Mouse (Mus musculus) splenic B cell, adult 2 months (primary cell): Measurements from ENCODE around the gene Rffl.
"Not testable (repeated sequence)": the region's sequence is repeated elsewhere in the genome, so short reads cannot be mapped to it uniquely, and the experiment has no call there.

Experiments used
- DNase-seq: peaks from one replicate; pipeline ENCODE4 v3.0.0-alpha.2; 2011; ENCODE audit warnings: low read depth, low spot score
- H3K27me3 ChIP-seq: 2 replicates; pipeline ENCODE4 v1.6.1; 2012; ENCODE audit warnings: mild to moderate bottlenecking, low read length, moderate library complexity, mixed read lengths; ENCODE audit not compliant: control insufficient read depth, poor library complexity, insufficient read depth, severe bottlenecking
- H3K36me3 ChIP-seq: 2 replicates; pipeline ENCODE4 v1.6.1; 2012; ENCODE audit warnings: mild to moderate bottlenecking, low read length, moderate library complexity, mixed read lengths; ENCODE audit not compliant: control insufficient read depth, poor library complexity, insufficient read depth, severe bottlenecking

The Rffl gene

DNA sequence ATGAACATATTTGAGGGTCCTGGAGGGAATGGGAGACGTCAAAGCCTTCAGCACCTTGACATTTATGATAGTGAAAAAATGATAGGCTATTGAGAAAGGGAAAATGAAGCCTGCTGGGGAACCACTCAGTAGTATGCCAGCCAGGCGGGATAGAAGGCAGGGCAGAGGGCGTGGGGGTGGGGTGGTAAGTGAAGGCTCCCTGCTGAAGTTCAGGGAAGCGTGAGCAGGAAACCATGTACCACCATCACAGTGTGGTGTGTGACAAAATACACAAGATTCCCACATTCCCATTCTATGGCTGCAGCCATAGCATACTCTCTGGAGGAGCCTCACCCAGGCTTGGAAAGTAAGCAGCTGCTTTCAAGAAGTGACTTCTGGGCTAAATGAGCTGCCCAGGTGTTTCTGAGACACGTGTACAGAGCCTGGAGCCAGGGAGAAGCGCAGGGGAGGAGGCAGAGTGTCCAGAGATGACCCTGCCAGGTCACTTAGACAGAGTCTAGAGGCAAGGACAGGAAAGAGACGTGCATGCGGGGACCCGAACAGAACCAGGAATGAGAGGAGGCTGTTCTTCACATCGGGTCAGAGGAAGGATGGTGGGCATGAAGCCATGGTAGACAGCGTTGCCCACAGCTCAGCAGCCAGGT lies 26.1 kb downstream of the Rffl start:
- H3K27me3 ChIP-seq = no peaks in the 10 kb centered on the region
- DNase-seq = no peak
- no peaks in the 10 kb centered on the region for H3K36me3 ChIP-seq

DNA sequence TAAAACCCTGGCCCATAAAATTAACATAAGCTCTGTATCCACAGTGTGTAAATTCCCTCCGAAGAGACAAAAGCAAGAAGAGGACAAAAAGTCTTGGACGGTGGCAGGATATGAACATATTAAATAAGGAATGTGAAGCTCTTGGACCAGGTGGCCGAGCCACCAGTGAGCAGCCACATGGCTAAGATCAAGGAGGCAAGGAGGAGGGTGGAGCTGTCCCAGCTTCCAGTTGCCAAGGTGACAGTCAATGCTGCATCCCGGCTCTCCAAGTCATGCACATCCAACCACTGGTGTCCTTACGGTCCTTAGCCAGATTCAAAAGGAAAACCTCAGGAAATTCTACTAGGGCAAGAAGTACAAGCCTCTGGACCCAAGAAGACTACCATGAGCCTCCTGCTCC lies 32.5 kb downstream of the Rffl start:
- no peak for DNase-seq
- no peaks in the 10 kb centered on the region for H3K27me3 ChIP-seq
- H3K36me3 ChIP-seq = no peaks in the 10 kb centered on the region

DNA sequence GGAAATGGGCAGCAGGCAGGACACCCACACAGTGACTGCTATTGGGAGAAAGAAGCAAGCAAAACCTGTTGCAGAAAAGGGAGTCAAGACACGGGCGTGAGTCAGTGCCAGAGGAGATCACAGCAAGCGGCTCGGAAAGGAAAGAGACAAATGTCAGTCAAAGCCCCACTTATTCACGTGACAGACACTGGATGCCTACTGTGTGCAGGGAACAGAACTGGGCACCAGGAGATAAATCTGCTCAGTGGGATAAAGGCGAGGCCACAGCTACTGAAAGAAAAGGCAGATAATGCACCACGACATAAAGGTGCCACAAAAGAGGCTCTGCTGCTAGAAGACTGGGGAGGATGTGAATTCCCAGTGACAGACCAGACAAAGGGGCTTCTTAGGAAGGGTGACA lies 33.2 kb downstream of the Rffl start:
- no peak for DNase-seq
- Histone ChIP-seq H3K27me3 (no peaks in the 10 kb centered on the region), H3K36me3 (no peaks in the 10 kb centered on the region)

DNA sequence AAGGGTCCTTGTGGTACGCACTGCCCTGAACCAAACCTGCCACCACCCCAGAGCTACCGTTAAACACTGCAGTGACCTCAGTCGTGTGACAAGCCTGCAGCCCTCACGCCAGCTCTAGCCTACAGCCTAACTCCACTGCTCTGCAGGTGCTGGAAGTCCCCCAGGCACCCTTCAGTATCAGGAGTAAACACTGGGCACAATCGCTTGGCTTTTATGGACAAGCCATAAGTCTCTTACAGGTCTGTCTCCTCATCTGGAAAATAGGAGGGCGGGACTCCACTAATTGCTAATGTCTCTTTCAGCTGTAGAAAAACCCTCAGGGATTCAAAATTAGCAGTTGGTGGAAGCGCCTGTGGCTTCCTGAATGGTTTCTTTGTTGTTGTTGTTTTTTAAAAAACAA lies 33.8 kb downstream of the Rffl start:
- no peak for DNase-seq
- Histone ChIP-seq H3K36me3 (no peaks in the 10 kb centered on the region), H3K27me3 (no peaks in the 10 kb centered on the region)

DNA sequence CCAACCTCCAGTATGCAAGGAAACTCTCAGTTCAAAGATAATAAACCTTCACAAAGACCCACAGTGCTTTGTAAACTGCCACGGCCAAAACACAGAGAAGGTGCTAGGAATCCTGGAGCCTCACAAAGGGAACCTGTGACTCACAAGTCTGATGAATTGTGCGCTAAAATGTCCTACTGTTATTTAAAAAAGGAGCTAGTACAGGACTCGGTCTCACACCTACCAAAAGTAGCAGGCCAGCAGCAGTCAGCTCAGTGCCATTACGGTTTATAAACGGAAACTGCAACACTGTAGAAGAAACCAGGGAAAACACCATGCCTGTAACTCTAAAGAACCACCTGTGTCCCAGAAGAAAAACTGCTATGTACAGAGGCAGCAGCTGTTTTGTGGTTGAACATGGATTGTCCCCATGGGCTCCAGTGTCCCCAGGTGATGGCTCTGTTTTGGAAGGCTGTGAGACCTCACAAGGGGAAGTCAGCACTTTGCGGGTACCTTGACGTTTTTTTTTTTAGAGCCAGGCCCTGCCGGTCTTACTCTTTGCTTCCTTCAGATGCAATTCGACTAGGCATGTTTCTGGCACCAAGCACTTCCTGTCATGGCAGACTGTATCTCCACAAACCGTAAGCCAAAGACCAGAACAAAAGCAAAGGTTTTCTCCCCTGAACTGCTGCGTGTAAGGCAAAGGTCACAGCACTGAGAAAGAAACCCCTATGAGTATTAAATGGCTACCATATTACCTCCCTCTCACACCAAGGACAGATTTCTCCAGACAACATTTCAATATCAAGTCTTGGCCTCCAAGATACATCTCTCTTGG lies 35.2 kb downstream of the Rffl start:
- Histone ChIP-seq H3K27me3 (no peaks in the 10 kb centered on the region), H3K36me3 (0 out of 2 replicates have a peak, but pooled peaks cover 2% of the 10 kb centered on the region)
- peak; percentile 5 for DNase-seq

DNA sequence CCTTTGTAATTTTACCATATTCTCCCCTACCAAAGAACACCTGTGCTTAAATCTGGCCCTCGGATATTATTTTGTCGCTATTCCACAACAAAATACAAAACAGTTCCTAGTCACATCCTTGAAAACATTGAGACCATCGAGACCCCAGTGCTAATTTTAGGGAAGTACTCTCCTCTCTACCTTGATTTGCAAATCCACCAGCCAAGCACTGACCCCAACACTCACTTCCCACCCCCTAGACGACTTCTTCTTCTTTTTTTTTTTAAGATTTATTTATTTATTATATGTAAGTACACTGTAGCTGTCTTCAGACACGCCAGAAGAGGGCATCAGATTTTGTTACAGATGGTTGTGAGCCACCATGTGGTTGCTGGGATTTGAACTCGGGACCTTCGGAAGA lies 36.7 kb downstream of the Rffl start:
- H3K36me3 ChIP-seq, DNase-seq: not testable (repeated sequence)

DNA sequence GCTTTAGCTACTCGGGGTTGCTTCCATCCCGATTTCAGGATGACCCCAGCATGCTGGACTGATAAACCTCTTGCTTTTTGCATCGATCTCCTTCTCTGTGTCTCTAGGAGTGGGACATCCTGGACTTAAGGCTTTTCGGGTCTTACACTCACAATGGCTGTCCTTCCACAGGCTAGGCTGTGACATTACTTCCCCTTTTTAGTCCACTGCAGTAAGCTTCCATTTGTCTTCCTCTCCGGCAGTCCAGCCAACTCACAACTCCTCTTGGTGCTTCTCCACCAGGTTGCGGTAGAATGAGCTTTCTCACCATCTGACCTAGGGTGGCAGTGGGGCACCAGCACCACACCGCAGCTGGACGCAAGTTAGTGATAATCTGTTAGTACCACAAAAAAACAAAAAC lies 37.1 kb downstream of the Rffl start:
- peak; percentile 6 for DNase-seq
- Histone ChIP-seq H3K36me3 (0 out of 2 replicates have a peak, but pooled peaks cover 4% of the 10 kb centered on the region), H3K27me3 (no peaks in the 10 kb centered on the region)

More for the DNA sequence above, 36.7 kb downstream of the Rffl start:
- H3K27me3 ChIP-seq = not testable (repeated sequence)

DNA sequence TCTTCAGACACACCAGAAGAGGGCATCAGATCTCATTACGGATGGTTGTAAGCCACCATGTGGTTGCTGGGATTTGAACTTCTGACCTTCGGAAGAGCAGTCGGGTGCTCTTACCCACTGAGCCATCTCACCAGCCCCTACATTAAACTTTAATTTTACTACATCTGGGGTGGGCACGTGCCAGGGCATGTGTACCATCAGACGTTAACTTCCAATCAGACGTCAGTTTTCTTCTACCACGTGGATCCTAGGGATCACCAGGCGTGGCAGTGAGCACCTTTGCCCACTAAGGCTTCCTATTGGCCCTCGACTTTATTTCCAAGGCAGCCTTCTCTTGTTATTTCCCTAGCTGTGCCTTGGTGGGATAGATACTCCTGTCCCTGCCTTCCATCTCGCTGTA lies 38.6 kb downstream of the Rffl start:
- not testable (repeated sequence) for H3K27me3 ChIP-seq, H3K36me3 ChIP-seq, DNase-seq

DNA sequence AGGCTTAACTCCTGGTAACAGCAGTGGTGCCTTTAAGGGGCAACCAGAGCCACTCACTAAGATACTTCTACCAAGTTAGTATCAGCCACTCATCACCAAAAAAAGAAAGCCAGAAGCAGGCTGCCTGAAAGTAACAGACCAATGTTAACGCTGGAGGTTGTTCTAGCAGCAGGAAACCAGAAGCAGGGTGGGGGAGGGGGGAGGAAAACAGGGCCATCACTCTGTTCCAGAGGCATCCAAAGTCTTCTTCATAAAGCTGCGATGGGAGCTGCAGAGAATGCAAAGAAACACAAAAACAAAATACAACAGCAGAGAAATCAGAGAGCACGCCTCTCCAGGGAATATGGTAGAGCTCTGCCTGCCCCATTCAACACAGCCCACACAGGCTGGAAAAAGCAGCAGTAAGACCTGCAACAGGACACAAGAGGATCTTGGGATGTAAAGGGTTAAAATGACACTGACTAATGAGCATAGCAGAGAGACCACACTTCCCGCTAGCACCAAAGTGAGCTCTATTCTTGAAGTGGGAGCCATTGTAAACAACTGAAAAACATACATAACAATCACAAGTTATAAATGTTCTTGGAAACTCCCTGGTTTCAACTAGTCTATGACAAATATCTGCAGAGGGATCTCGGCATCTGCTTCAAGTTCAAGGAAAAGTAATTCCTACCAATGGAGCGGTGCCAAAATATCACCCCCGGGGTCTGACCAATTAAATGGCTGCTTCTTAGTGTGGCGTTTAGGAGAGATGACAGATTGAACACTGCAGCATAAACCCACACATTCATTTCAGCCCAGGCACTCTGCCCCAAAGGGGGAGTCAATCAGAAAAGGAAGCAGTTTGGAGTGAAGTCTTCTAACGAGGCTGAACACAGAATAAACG lies 39.8 kb downstream of the Rffl start:
- DNase-seq = no peak
- 0 out of 2 replicates have a peak, but pooled peaks cover 4% of the 10 kb centered on the region for H3K36me3 ChIP-seq
- no peaks in the 10 kb centered on the region for H3K27me3 ChIP-seq

DNA sequence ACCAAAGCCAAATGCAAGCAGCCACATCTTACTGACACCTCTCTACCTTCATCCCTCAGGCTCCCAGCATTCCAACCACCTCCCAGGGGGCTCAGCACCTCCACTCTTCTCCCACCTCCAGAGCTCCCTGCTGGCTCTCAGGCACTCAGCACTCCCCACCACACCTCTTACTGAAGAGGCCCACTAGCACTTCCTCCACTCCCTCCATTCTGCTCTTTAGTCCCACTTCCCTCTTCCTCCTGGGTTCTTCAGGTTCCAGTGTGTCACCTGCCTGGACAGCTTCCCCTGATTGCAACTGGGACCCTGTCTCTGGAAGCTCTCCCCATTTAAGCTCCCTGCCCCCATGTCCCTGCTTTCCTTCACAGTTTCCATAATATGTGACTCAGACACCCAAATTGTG lies 44.2 kb downstream of the Rffl start:
- H3K27me3 ChIP-seq = no peaks in the 10 kb centered on the region
- DNase-seq = no peak
- peaks cover 3% of the 10 kb centered on the region; the same call in 1 of the 2 replicates for H3K36me3 ChIP-seq

DNA sequence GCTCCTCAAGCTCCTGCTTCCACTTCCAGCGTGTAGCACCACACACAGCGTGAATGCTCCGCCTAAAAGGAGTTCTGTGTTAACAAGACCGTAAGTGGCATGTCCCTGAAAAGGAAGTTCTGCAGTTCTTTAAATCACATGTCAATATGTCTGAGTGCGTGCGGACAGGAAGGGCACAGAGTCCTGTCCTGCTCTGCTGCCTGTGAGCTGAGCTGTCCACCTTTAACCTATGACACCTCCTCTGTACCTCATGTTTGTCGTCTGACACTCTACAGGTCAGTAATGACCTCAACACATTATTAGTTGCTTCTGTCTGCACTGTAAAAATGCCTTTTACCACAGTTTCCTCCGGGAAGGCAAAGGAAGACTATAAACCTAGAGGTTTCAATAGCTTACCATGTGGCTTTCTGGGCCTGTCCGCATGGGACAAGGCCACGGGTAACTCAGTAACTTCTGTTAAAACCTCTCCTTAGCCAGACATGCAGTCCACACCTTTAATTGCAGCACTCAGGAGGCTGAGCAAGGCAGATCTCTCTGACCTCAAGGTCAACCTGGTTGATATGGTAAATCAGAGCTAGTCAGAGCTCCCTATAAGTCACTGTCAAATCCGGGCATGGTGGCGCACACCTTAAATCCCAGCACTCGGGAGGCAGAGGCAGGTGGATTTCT lies 50.1 kb downstream of the Rffl start:
- Histone ChIP-seq H3K36me3 (peaks cover 4% of the 10 kb centered on the region; the same call in 1 of the 2 replicates), H3K27me3 (no peaks in the 10 kb centered on the region)
- DNase-seq = no peak

DNA sequence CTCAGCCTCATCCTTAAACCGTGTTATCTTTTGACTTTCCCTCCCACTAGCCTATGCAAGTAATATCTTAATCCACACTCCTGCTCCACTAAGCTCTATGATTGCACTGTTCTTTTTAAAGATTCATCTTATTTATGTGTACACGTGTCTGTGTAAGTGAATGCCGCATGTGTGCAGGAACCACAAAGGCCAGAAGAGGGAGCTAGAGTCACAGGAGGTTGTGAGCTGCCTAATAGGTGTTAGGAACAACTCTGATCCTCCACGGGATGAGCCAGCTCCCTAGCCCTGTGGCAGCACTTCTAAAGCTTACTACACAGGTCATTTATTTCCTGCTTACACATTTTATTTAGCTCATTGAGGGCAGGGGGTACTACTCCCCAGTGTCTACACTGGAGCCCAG lies 51.7 kb downstream of the Rffl start:
- H3K36me3 ChIP-seq = 0 out of 2 replicates have a peak, but pooled peaks cover 8% of the 10 kb centered on the region
- peak; percentile 71 for DNase-seq

DNA sequence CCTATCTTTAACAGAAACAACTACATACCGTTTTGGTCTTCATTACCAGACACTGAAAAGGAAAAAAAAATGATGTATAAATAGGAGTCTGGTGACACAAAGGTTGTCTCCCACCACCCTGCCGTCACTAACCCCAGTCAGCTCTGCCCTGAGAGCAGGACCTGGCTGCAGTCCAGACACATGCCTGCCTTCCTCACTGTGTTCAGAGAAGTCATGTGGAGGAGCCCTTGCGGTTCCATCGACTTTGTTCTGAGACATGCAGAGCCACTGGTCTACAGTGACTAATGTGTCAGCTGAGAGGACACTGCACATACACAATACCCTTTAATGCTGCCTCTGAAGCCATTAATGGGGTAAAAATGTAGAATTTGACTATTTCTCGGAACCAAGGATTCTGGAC lies 62.5 kb downstream of the Rffl start:
- Histone ChIP-seq H3K36me3 (peaks cover 16% of the 10 kb centered on the region), H3K27me3 (no peaks in the 10 kb centered on the region)
- no peak for DNase-seq

More for the DNA sequence above, 51.7 kb downstream of the Rffl start:
- H3K27me3 ChIP-seq = no peaks in the 10 kb centered on the region

DNA sequence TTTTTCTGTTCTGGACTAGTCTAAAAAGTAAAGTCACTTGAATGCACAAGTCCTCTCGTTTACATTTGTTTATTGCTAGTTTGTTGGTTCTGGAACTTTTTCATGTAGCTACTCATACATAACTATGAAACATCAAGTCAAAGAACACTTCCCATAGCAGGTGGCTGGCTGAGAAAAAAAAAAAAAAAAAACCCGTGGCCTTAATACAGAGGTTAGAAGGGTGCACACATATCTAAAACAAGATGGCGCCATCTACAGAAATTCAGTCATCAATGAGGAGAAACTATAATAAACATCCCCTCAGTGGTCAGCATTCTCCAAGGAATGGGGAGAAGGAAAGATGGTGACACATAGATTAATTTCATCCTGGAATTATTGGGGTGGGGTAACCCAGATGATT lies 63.6 kb downstream of the Rffl start:
- no peak for DNase-seq
- Histone ChIP-seq H3K27me3 (no peaks in the 10 kb centered on the region), H3K36me3 (peaks cover 16% of the 10 kb centered on the region)
